Mouse (Mus musculus): ENCODE results near the gene Zfp628.

DNA sequence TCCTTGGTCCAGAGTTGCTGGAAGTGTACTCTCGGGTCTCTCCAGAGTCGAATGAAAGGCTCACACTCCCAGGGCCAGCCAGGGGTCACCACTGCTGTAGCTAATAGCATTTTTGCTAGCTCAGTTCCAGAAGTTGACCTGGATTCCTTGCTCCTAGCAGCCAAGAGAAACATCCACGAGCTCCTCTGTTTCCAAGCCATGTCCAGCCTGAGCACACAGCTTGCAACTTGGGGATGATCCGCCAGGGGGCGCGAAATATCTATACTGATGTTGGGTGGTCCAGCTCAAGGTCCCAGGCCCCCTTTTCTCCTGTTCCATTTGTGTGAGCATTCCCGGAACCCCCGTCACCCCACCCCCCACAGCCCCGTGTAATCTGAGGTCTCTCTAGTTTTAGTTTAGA is 3.5 kb upstream of the Zfp628 start:
- TF ChIP-seq CTCF (IDR thresholded peaks at IDR 0.05; ENCODE audit: extremely low read depth, insufficient read depth, low read length): peak; percentile 46
- no peak for TF ChIP-seq POLR2A (IDR thresholded peaks at IDR 0.05; ENCODE audit: extremely low read depth, insufficient read depth, low read length)

Data from cortical plate, adult 2 months (tissue).